Mouse (Mus musculus) E14TG2a.4 (cell line): ENCODE data around the gene Ccnj.
A peak's percentile ranks its signal among the peaks of the same experiment; 100 is the strongest.

Experiments
- H3K27me3 ChIP-seq: 2 replicates; pipeline ENCODE4 v1.6.1; 2014; ENCODE audit warnings: low read length, control low read depth; ENCODE audit not compliant: insufficient read depth
- H3K36me3 ChIP-seq: 2 replicates; pipeline ENCODE4 v1.6.1; 2014; ENCODE audit warnings: low read length, control low read depth; ENCODE audit not compliant: insufficient read depth
- H3K4me1 ChIP-seq: replicated peaks from 2 replicates; pipeline ENCODE4 v1.6.1; 2014; ENCODE audit warnings: low read depth, low read length, control low read depth
- H3K4me3 ChIP-seq: replicated peaks from 2 replicates; pipeline ENCODE4 v1.5.1; 2014; ENCODE audit warnings: mild to moderate bottlenecking, low read length
- H3K9me3 ChIP-seq: 2 replicates; pipeline ENCODE4 v1.6.1; 2014; ENCODE audit warnings: low read length, control low read depth
- CTCF ChIP-seq: conservative IDR thresholded peaks from 2 replicates; pipeline ENCODE4 v1.5.1; 2014; ENCODE audit warnings: low read length
- NANOG ChIP-seq: IDR thresholded peaks from 2 replicates; pipeline ENCODE4 v1.6.1; 2014; ENCODE audit warnings: borderline replicate concordance, low read length, mixed read lengths
- POU5F1 ChIP-seq: IDR thresholded peaks from 2 replicates; pipeline ENCODE4 v1.6.1; 2014; ENCODE audit warnings: low read length, borderline replicate concordance

Gene Ccnj

GRCm38 (mm10) chr19:40830703-40831415 is at the start of gene Ccnj:
Gene Ccnj (plus strand): TSS chr19:40831279.
- no peaks in the 10 kb centered on the region for H3K9me3 ChIP-seq
- no peak for TF ChIP-seq CTCF
- no peak for TF ChIP-seq POU5F1
- no peak for TF ChIP-seq NANOG
- peaks cover 36% of the 10 kb centered on the region for H3K27me3 ChIP-seq
- peak within 1 kb of the TSS; percentile 88 for H3K4me3 ChIP-seq
- H3K36me3 ChIP-seq: no peaks in the 10 kb centered on the region
- H3K4me1 ChIP-seq: peaks cover 24% of the 10 kb centered on the region

- Histone ChIP-seq H3K4me1 (no peaks in the 10 kb centered on the region), H3K36me3 (no peaks in the 10 kb centered on the region), H3K4me3 (no peak overlapping the region), H3K27me3 (no peaks in the 10 kb centered on the region), H3K9me3 (no peaks in the 10 kb centered on the region)
- TF ChIP-seq CTCF (no peak), POU5F1 (no peak), NANOG (no peak)
These were observed 42.9 kb upstream of the Ccnj start for GRCm38 (mm10) chr19:40788004-40788714.

- TF ChIP-seq NANOG: no peak
- TF ChIP-seq CTCF: no peak
- no peak for TF ChIP-seq POU5F1
- no peaks in the 10 kb centered on the region for H3K9me3 ChIP-seq
- H3K4me3 ChIP-seq: no peak overlapping the region
- H3K36me3 ChIP-seq: no peaks in the 10 kb centered on the region
- H3K27me3 ChIP-seq: peaks cover 4% of the 10 kb centered on the region; the same call in 1 of the 2 replicates
- no peaks in the 10 kb centered on the region for H3K4me1 ChIP-seq
These were observed 42.4 kb upstream of the Ccnj start for GRCm38 (mm10) chr19:40788715-40789084.

GRCm38 (mm10) chr19:40805176-40805737 is 25.8 kb upstream of the Ccnj start:
- Histone ChIP-seq H3K4me3 (no peak overlapping the region), H3K9me3 (no peaks in the 10 kb centered on the region), H3K36me3 (no peaks in the 10 kb centered on the region), H3K27me3 (no peaks in the 10 kb centered on the region), H3K4me1 (peaks cover 9% of the 10 kb centered on the region; the same call in 1 of the 2 replicates)
- TF ChIP-seq POU5F1 (no peak), CTCF (no peak), NANOG (no peak)

GRCm38 (mm10) chr19:40809858-40810257 is 21.2 kb upstream of the Ccnj start:
- no peak for TF ChIP-seq NANOG
- TF ChIP-seq POU5F1: no peak
- no peak for TF ChIP-seq CTCF
- Histone ChIP-seq H3K4me3 (no peak overlapping the region), H3K4me1 (peaks cover 14% of the 10 kb centered on the region; the same call in 1 of the 2 replicates), H3K36me3 (no peaks in the 10 kb centered on the region), H3K27me3 (peaks cover 4% of the 10 kb centered on the region), H3K9me3 (no peaks in the 10 kb centered on the region)

GRCm38 (mm10) chr19:40811840-40812239 is 19.2 kb upstream of the Ccnj start:
- Histone ChIP-seq H3K4me3 (no peak overlapping the region), H3K4me1 (peaks cover 9% of the 10 kb centered on the region; the same call in 1 of the 2 replicates), H3K27me3 (peaks cover 4% of the 10 kb centered on the region), H3K9me3 (no peaks in the 10 kb centered on the region), H3K36me3 (no peaks in the 10 kb centered on the region)
- no peak for TF ChIP-seq POU5F1
- TF ChIP-seq NANOG: no peak
- TF ChIP-seq CTCF: no peak

- Histone ChIP-seq H3K4me1 (peaks cover 9% of the 10 kb centered on the region; the same call in 1 of the 2 replicates), H3K9me3 (no peaks in the 10 kb centered on the region), H3K27me3 (peaks cover 4% of the 10 kb centered on the region), H3K36me3 (no peaks in the 10 kb centered on the region), H3K4me3 (no peak overlapping the region)
- TF ChIP-seq POU5F1 (no peak), CTCF (no peak), NANOG (no peak)
These were observed 18.3 kb upstream of the Ccnj start for GRCm38 (mm10) chr19:40812778-40813177.

- H3K4me1 ChIP-seq: peaks cover 9% of the 10 kb centered on the region; the same call in 1 of the 2 replicates
- TF ChIP-seq CTCF (no peak), NANOG (no peak), POU5F1 (no peak)
- H3K36me3 ChIP-seq: no peaks in the 10 kb centered on the region
- H3K4me3 ChIP-seq: 0 out of 2 replicates have a peak overlapping the region, but pooled peaks have one; percentile 37
- peaks cover 4% of the 10 kb centered on the region for H3K27me3 ChIP-seq
- H3K9me3 ChIP-seq: no peaks in the 10 kb centered on the region
These were observed 17.7 kb upstream of the Ccnj start for GRCm38 (mm10) chr19:40813385-40813784.
